Mouse (Mus musculus): ENCODE measurements around the gene Asprv1. TPM values are rescaled to one million over a fixed set of nuclear protein-coding genes. Genes with fewer than 3 reads are reported as not detected.

Asprv1 gene
- polyA plus RNA-seq (2014; fragmentation: Nextera tagmentation; extraction: Ambion mirVana), result 0.42 and 0.60 TPM in 2 replicates

DNA sequence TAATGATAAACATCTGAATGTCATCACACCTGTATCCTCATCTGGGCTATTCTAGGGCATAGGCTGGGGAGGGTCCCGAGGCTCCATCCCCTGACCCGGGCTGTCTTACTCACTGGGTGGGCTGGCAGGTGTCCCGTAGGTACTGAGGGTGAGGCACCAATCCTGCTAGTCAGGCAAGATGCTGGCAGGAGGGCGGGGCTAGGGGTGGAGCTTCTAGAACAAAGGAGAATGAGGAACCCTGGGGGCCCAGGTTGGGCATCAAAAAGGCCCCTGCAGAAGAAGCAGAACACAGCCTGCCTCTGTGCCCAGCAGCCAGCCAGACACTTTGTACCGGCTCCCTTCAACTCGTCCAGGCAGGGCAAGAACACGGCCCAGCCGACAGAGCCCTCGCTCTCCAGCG is at the start of gene Asprv1:
TSS of gene Asprv1 (plus strand) at position 219 of the 400 bp plus-strand sequence.
- no peak within 1 kb of the TSS for H3K4me3 ChIP-seq (ENCODE audit: low read depth, low read length)
- no peaks in the 10 kb centered on the region for H3K27me3 ChIP-seq (ENCODE audit: insufficient read depth, low read length)
- no peaks in the 10 kb centered on the region for H3K9me3 ChIP-seq (ENCODE audit: low read depth, low read length)
- H3K4me2 ChIP-seq, result no peak within 1 kb of the TSS
- WGBS, result 55% methylated on average over 10 of the region's 10 CpGs
- ATAC-seq (ENCODE audit: insufficient read depth) (no peak), DNase-seq (no peak)
- no peak for TF ChIP-seq CTCF (IDR thresholded peaks at IDR 0.05; ENCODE audit: low read depth)
- no peaks in the 10 kb centered on the region for H3K4me1 ChIP-seq (ENCODE audit: insufficient read depth)
- no peaks in the 10 kb centered on the region for H3K36me3 ChIP-seq (ENCODE audit: insufficient read depth)
- no peak within 1 kb of the TSS for H3K9ac ChIP-seq
- H3K27ac ChIP-seq (ENCODE audit: low read depth), result no peak within 1 kb of the TSS

GRCm38 (mm10) chr6:86578396-86578795 is 49.6 kb upstream of the Asprv1 start:
- Histone ChIP-seq H3K4me1 (ENCODE audit: insufficient read depth) (peaks cover 4% of the 10 kb centered on the region), H3K27me3 (ENCODE audit: insufficient read depth, low read length) (no peaks in the 10 kb centered on the region), H3K27ac (ENCODE audit: low read depth) (no peak overlapping the region), H3K36me3 (ENCODE audit: insufficient read depth) (no peaks in the 10 kb centered on the region), H3K4me2 (no peak overlapping the region), H3K9me3 (ENCODE audit: low read depth, low read length) (no peaks in the 10 kb centered on the region), H3K9ac (no peak overlapping the region), H3K4me3 (ENCODE audit: low read depth, low read length) (no peak overlapping the region)
- DNase-seq (peak; percentile 68), ATAC-seq (ENCODE audit: insufficient read depth) (no peak)
- whole genome bisulfite sequencing, result 54% methylated on average over 2 of the region's 2 CpGs
- TF ChIP-seq CTCF (IDR thresholded peaks at IDR 0.05; ENCODE audit: low read depth), result no peak

- Histone ChIP-seq H3K4me1 (ENCODE audit: insufficient read depth) (peaks cover 4% of the 10 kb centered on the region), H3K9me3 (ENCODE audit: low read depth, low read length) (no peaks in the 10 kb centered on the region), H3K4me2 (no peak overlapping the region), H3K27ac (ENCODE audit: low read depth) (peak overlapping the region; percentile 12; the same call in 1 of the 2 replicates), H3K36me3 (ENCODE audit: insufficient read depth) (no peaks in the 10 kb centered on the region), H3K27me3 (ENCODE audit: insufficient read depth, low read length) (no peaks in the 10 kb centered on the region), H3K9ac (peak overlapping the region; percentile 22; the same call in 1 of the 2 replicates), H3K4me3 (ENCODE audit: low read depth, low read length) (no peak overlapping the region)
- no peak for TF ChIP-seq CTCF (IDR thresholded peaks at IDR 0.05; ENCODE audit: low read depth)
- WGBS, result 44% methylated on average over 2 of the region's 2 CpGs
- no peak for ATAC-seq (ENCODE audit: insufficient read depth)
- peak; percentile 60 for DNase-seq
Measured at GRCm38 (mm10) chr6:86579066-86579784, 48.7 kb upstream of the Asprv1 start.

- no peaks in the 10 kb centered on the region for H3K27me3 ChIP-seq (ENCODE audit: insufficient read depth, low read length)
- no peak for ATAC-seq (ENCODE audit: insufficient read depth)
- DNase-seq, result no peak
- TF ChIP-seq CTCF (IDR thresholded peaks at IDR 0.05; ENCODE audit: low read depth), result no peak
- H3K4me2 ChIP-seq, result no peak overlapping the region
- H3K9me3 ChIP-seq (ENCODE audit: low read depth, low read length), result no peaks in the 10 kb centered on the region
- WGBS, result 83% methylated on average over 3 of the region's 3 CpGs
- no peak overlapping the region for H3K9ac ChIP-seq
- H3K36me3 ChIP-seq (ENCODE audit: insufficient read depth), result no peaks in the 10 kb centered on the region
- H3K4me1 ChIP-seq (ENCODE audit: insufficient read depth), result peaks cover 8% of the 10 kb centered on the region
- no peak overlapping the region for H3K4me3 ChIP-seq (ENCODE audit: low read depth, low read length)
- H3K27ac ChIP-seq (ENCODE audit: low read depth), result no peak overlapping the region
Measured at GRCm38 (mm10) chr6:86579926-86580325, 48.0 kb upstream of the Asprv1 start.

- no peaks in the 10 kb centered on the region for H3K9me3 ChIP-seq (ENCODE audit: low read depth, low read length)
- ATAC-seq (ENCODE audit: insufficient read depth) (no peak), DNase-seq (no peak)
- 78% methylated on average over 3 of the region's 3 CpGs for WGBS
- H3K36me3 ChIP-seq (ENCODE audit: insufficient read depth), result no peaks in the 10 kb centered on the region
- peaks cover 12% of the 10 kb centered on the region for H3K4me1 ChIP-seq (ENCODE audit: insufficient read depth)
- no peak overlapping the region for H3K4me3 ChIP-seq (ENCODE audit: low read depth, low read length)
- H3K27ac ChIP-seq (ENCODE audit: low read depth), result no peak overlapping the region
- H3K9ac ChIP-seq, result no peak overlapping the region
- no peak overlapping the region for H3K4me2 ChIP-seq
- no peak for TF ChIP-seq CTCF (IDR thresholded peaks at IDR 0.05; ENCODE audit: low read depth)
- no peaks in the 10 kb centered on the region for H3K27me3 ChIP-seq (ENCODE audit: insufficient read depth, low read length)
Measured at GRCm38 (mm10) chr6:86583141-86583540, 44.8 kb upstream of the Asprv1 start.

GRCm38 (mm10) chr6:86583601-86584215 is 44.3 kb upstream of the Asprv1 start:
- no peaks in the 10 kb centered on the region for H3K9me3 ChIP-seq (ENCODE audit: low read depth, low read length)
- no peak for TF ChIP-seq CTCF (IDR thresholded peaks at IDR 0.05; ENCODE audit: low read depth)
- no peak for ATAC-seq (ENCODE audit: insufficient read depth)
- H3K36me3 ChIP-seq (ENCODE audit: insufficient read depth), result no peaks in the 10 kb centered on the region
- no peak overlapping the region for H3K4me2 ChIP-seq
- H3K4me1 ChIP-seq (ENCODE audit: insufficient read depth), result peaks cover 12% of the 10 kb centered on the region
- H3K4me3 ChIP-seq (ENCODE audit: low read depth, low read length), result no peak overlapping the region
- WGBS, result 82% methylated on average over 8 of the region's 8 CpGs
- H3K9ac ChIP-seq, result no peak overlapping the region
- no peaks in the 10 kb centered on the region for H3K27me3 ChIP-seq (ENCODE audit: insufficient read depth, low read length)
- peak overlapping the region; percentile 91; the same call in 1 of the 2 replicates for H3K27ac ChIP-seq (ENCODE audit: low read depth)
- DNase-seq, result no peak

- H3K36me3 ChIP-seq (ENCODE audit: insufficient read depth), result no peaks in the 10 kb centered on the region
- H3K4me2 ChIP-seq, result peak overlapping the region; percentile 55
- peak overlapping the region; percentile 19 for H3K4me3 ChIP-seq (ENCODE audit: low read depth, low read length)
- peak overlapping the region; percentile 91 for H3K27ac ChIP-seq (ENCODE audit: low read depth)
- 23% methylated on average over 14 of the region's 14 CpGs for WGBS
- no peaks in the 10 kb centered on the region for H3K9me3 ChIP-seq (ENCODE audit: low read depth, low read length)
- TF ChIP-seq CTCF (IDR thresholded peaks at IDR 0.05; ENCODE audit: low read depth), result no peak
- peak; percentile 47 for ATAC-seq (ENCODE audit: insufficient read depth)
- peak overlapping the region; percentile 47 for H3K9ac ChIP-seq
- peak; percentile 30 for DNase-seq
- H3K27me3 ChIP-seq (ENCODE audit: insufficient read depth, low read length), result no peaks in the 10 kb centered on the region
- peaks cover 12% of the 10 kb centered on the region for H3K4me1 ChIP-seq (ENCODE audit: insufficient read depth)
Measured at GRCm38 (mm10) chr6:86584296-86585015, 43.5 kb upstream of the Asprv1 start.
